In the genomic region with DNA sequence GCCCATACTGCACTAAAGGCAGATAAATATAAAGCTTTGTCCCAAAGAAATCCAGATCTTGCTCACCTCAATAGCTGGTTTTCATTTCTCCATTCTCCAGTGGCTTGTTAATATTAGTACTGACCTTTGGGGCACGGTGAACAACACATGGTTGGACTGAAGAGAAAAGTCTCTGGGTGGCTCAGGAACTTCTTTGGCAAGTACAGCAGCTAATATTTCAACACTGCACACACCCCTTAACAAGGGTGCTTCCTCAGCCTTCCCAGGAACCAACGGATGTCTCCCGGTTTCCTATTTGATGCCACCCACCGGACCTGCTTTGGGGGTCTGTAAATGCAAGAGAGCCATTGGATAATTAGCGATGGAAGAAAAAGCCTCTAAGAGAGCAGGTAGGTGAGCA, we compare ENCODE assay signal across 8 mouse cellular contexts. TPM values are rescaled to one million over a fixed set of nuclear protein-coding genes. Genes with fewer than 3 reads are reported as not detected.
A peak's percentile ranks its signal among the peaks of the same experiment; 100 is the strongest.
DNase-seq lines count a peak whose midpoint lies in the region; ATAC-seq and TF ChIP-seq lines count a peak whose summit lies in the region.

TSS of gene Apex2 (minus strand) at position 173 of the 400 bp plus-strand sequence.

- WGBS in embryonic facial prominence, embryonic 12.5 days, result 69% methylated on average over 5 of the region's 5 CpGs
- WGBS in intestine, postnatal 0 days, result 75% methylated on average over 5 of the region's 5 CpGs
- WGBS in midbrain, postnatal 0 days, result 83% methylated on average over 5 of the region's 5 CpGs

- ATAC-seq in embryonic facial prominence, embryonic 12.5 days (ENCODE audit: insufficient number of reproducible peaks, insufficient read depth, low FRiP score, low TSS enrichment), result no peak
- ATAC-seq in intestine, postnatal 0 days, result no peak
- no peak for ATAC-seq in midbrain, postnatal 0 days (ENCODE audit: low FRiP score)

- H3K9me3 ChIP-seq in embryonic facial prominence, embryonic 12.5 days, result no peaks in the 10 kb centered on the region
- H3K9me3 ChIP-seq in intestine, postnatal 0 days (ENCODE audit: control insufficient read depth), result no peaks in the 10 kb centered on the region
- H3K9me3 ChIP-seq in midbrain, postnatal 0 days (ENCODE audit: low read length), result no peaks in the 10 kb centered on the region

- intact Hi-C loops in gastrocnemius, adult 2 months (cut with DNase I), result loop anchor here (10.0 kb wide), 1 partner anchor 365 kb away; no protein-coding TSS in a partner anchor

- peak within 1 kb of the TSS; percentile 52; the same call in 1 of the 2 replicates for H3K4me2 ChIP-seq in embryonic facial prominence, embryonic 12.5 days (replicated peaks)
- H3K4me2 ChIP-seq in intestine, postnatal 0 days (replicated peaks; ENCODE audit: low read depth), result peak within 1 kb of the TSS; percentile 66
- H3K4me2 ChIP-seq in midbrain, postnatal 0 days (ENCODE audit: low read depth, low read length, poor library complexity, severe bottlenecking), result peak within 1 kb of the TSS; percentile 53

- no peaks in the 10 kb centered on the region for H3K27me3 ChIP-seq in C2C12 (ENCODE audit: control insufficient read depth, insufficient read depth, insufficient read length)
- H3K27me3 ChIP-seq in embryonic facial prominence, embryonic 12.5 days, result no peaks in the 10 kb centered on the region
- no peaks in the 10 kb centered on the region for H3K27me3 ChIP-seq in intestine, postnatal 0 days (replicated peaks; ENCODE audit: control insufficient read depth, insufficient read depth, low read length)
- no peaks in the 10 kb centered on the region for H3K27me3 ChIP-seq in midbrain, postnatal 0 days (ENCODE audit: insufficient read depth, low read length)

- H3K9ac ChIP-seq in embryonic facial prominence, embryonic 12.5 days, result no peak within 1 kb of the TSS
- no peak within 1 kb of the TSS for H3K9ac ChIP-seq in intestine, postnatal 0 days (ENCODE audit: low read depth, low read length)
- no peak within 1 kb of the TSS for H3K9ac ChIP-seq in midbrain, postnatal 0 days (replicated peaks; ENCODE audit: low read length, poor library complexity, severe bottlenecking)

- H3K4me1 ChIP-seq in embryonic facial prominence, embryonic 12.5 days, result no peaks in the 10 kb centered on the region
- no peaks in the 10 kb centered on the region for H3K4me1 ChIP-seq in intestine, postnatal 0 days (replicated peaks; ENCODE audit: control insufficient read depth, insufficient read depth, low read length)
- no peaks in the 10 kb centered on the region for H3K4me1 ChIP-seq in midbrain, postnatal 0 days (ENCODE audit: insufficient read depth, low read length)

- peak within 1 kb of the TSS; percentile 84 for H3K27ac ChIP-seq in gastrocnemius, adult 2 months
- no peak within 1 kb of the TSS for H3K27ac ChIP-seq in embryonic facial prominence, embryonic 12.5 days
- H3K27ac ChIP-seq in intestine, postnatal 0 days (ENCODE audit: low read depth, low read length), result no peak within 1 kb of the TSS
- no peak within 1 kb of the TSS for H3K27ac ChIP-seq in midbrain, postnatal 0 days (ENCODE audit: low read depth, low read length)

- peaks cover 30% of the 10 kb centered on the region for H3K79me2 ChIP-seq in C2C12 (ENCODE audit: control insufficient read depth, insufficient read depth)

- peaks cover 19% of the 10 kb centered on the region for H3K79me3 ChIP-seq in C2C12 (ENCODE audit: low read depth)

- peak within 1 kb of the TSS; percentile 76 for H3K4me3 ChIP-seq in gastrocnemius, adult 2 months
- H3K4me3 ChIP-seq in C2C12 (ENCODE audit: insufficient read depth, poor library complexity, severe bottlenecking), result no peak within 1 kb of the TSS
- no peak within 1 kb of the TSS for H3K4me3 ChIP-seq in embryonic facial prominence, embryonic 12.5 days
- no peak within 1 kb of the TSS for H3K4me3 ChIP-seq in intestine, postnatal 0 days (ENCODE audit: low read depth, low read length)
- peak within 1 kb of the TSS; percentile 46; the same call in 1 of the 2 replicates for H3K4me3 ChIP-seq in midbrain, postnatal 0 days (ENCODE audit: low read depth, low read length)

- peak; percentile 32 for DNase-seq in gastrocnemius, adult 2 months
- no peak for DNase-seq in gastrocnemius, adult 8-10 months (ENCODE audit: low spot score in 2 of 2)
- no peak for DNase-seq in midbrain, postnatal 0 days (ENCODE audit: low spot score)
- no peak for DNase-seq in ovary, adult 18-20 months (ENCODE audit: low spot score)
- DNase-seq in cerebellum, postnatal 25 days, result no peak

- TF ChIP-seq CTCF in gastrocnemius, adult 2 months (IDR thresholded peaks at IDR 0.05), result no peak
- TF ChIP-seq CTCF in C2C12 (IDR thresholded peaks at IDR 0.05; ENCODE audit: control insufficient read depth, insufficient read depth, insufficient read length), result no peak
- no peak for TF ChIP-seq CTCF in intestine, postnatal 0 days (IDR thresholded peaks at IDR 0.05; ENCODE audit: low read depth)
- no peak for TF ChIP-seq CTCF in midbrain, postnatal 0 days (IDR thresholded peaks at IDR 0.05)

- peaks cover 6% of the 10 kb centered on the region for H3K36me3 ChIP-seq in C2C12 (ENCODE audit: control insufficient read depth, insufficient read depth)
- H3K36me3 ChIP-seq in embryonic facial prominence, embryonic 12.5 days, result 0 out of 2 replicates have a peak, but pooled peaks cover 9% of the 10 kb centered on the region
- no peaks in the 10 kb centered on the region for H3K36me3 ChIP-seq in intestine, postnatal 0 days (ENCODE audit: control insufficient read depth, insufficient read depth)
- no peaks in the 10 kb centered on the region for H3K36me3 ChIP-seq in midbrain, postnatal 0 days (ENCODE audit: insufficient read depth, low read length)

- no peak within 1 kb of the TSS for H3ac ChIP-seq in C2C12 (ENCODE audit: control insufficient read depth, insufficient read length, low read depth)

TF ChIP-seq in C2C12, 6 proteins besides CTCF, POLR2A, EP300 and RAD21:
- no peak for TF ChIP-seq MYOD1 (IDR thresholded peaks at IDR 0.05; ENCODE audit: control insufficient read depth, insufficient read length, low read depth)
- no peak for TF ChIP-seq CEBPB (IDR thresholded peaks at IDR 0.05; ENCODE audit: low read depth)
- no peak for TF ChIP-seq FOSL1 (IDR thresholded peaks at IDR 0.05; ENCODE audit: insufficient read depth, low read length, poor library complexity, severe bottlenecking)
- no peak for TF ChIP-seq USF1 (IDR thresholded peaks at IDR 0.05; ENCODE audit: low read depth)
- no peak for TF ChIP-seq MAX (IDR thresholded peaks at IDR 0.05)
- TF ChIP-seq MYOG (IDR thresholded peaks at IDR 0.05; ENCODE audit: control insufficient read depth, extremely low read depth, insufficient read length), result no peak

RNA-seq across cellular contexts. Expression of gene Apex2, which starts in this region (rescaled TPM):
- total RNA-seq in gastrocnemius, adult 2 months (2021), result 10 to 100 TPM in 1 of 2 experiments, 1 to 10 TPM in 1; 5.6 to 13.7 TPM
- total RNA-seq in gastrocnemius, adult 8-10 months (2022), result 1 to 10 TPM; 3.5 to 7.2 (median 5.5) TPM
- polyA plus RNA-seq in C2C12 (2012; fragmentation: generic; extraction: Trizol), result 18.2 TPM
- 28.5 and 30.0 TPM in 2 replicates for polyA plus RNA-seq in embryonic facial prominence, embryonic 12.5 days (2016; fragmentation: Nextera tagmentation; extraction: Ambion mirVana)
- 5.2 and 7.0 TPM in 2 replicates for polyA plus RNA-seq in intestine, postnatal 0 days (2015; fragmentation: Nextera tagmentation; extraction: Ambion mirVana)
- 14.3 and 18.6 TPM in 2 replicates for total RNA-seq in midbrain, postnatal 0 days (2014; rRNA removed)
- polyA plus RNA-seq in midbrain, postnatal 0 days (2015; fragmentation: Nextera tagmentation; extraction: Ambion mirVana), result 10.3 and 12.1 TPM in 2 replicates

Comparison
In these comparisons a context has a peak if more than half of its experiments do, and no peak if none do; other contexts are left out.
1. H3K4me3 ChIP-seq: peak in gastrocnemius, adult 2 months (single experiment) and midbrain, postnatal 0 days (single experiment); none in C2C12 (single experiment), embryonic facial prominence, embryonic 12.5 days (single experiment) and intestine, postnatal 0 days (single experiment).
2. Peak in every context shown above with its lines, with median percentiles within 50 percentile points of each other: H3K4me2 ChIP-seq.